Mouse (Mus musculus) liver, adult 2 months (tissue): ENCODE measurements around the gene Hnrnpa3. TPM values are rescaled to one million over a fixed set of nuclear protein-coding genes. Genes with fewer than 3 reads are reported as not detected.

Experiments used
- DNase-seq: peaks from one replicate; pipeline ENCODE4 v3.0.0-alpha.2; 2011; ENCODE audit warnings: low read depth, low spot score; ENCODE audit errors: extremely low read depth
- H3K27ac ChIP-seq: fragments of 200-500 bp; replicated peaks from 2 replicates; pipeline ENCODE4 v1.5.1; 2012; ENCODE audit warnings: low read depth, mild to moderate bottlenecking, control low read depth, inconsistent platforms, low read length; ENCODE audit not compliant: insufficient read depth
- H3K27me3 ChIP-seq: fragments of 200-500 bp; 2 replicates; pipeline ENCODE4 v1.6.1; 2012; ENCODE audit warnings: mild to moderate bottlenecking, moderate library complexity, low read length, inconsistent platforms; ENCODE audit not compliant: control insufficient read depth, insufficient read depth
- H3K36me3 ChIP-seq: fragments of 200-500 bp; 2 replicates; pipeline ENCODE4 v1.6.1; 2012; ENCODE audit warnings: low read length, inconsistent platforms; ENCODE audit not compliant: control insufficient read depth, insufficient read depth
- H3K4me1 ChIP-seq: fragments of 200-500 bp; 2 replicates; pipeline ENCODE4 v1.6.1; 2011; ENCODE audit warnings: low read length; ENCODE audit not compliant: control insufficient read depth, insufficient read depth
- H3K4me3 ChIP-seq: fragments of 200-500 bp; 2 replicates; pipeline ENCODE4 v1.5.1; 2011; ENCODE audit warnings: low read depth, mild to moderate bottlenecking, control low read depth, low read length, moderate library complexity; ENCODE audit not compliant: insufficient read depth
- H3K79me2 ChIP-seq: fragments of 200-500 bp; 2 replicates; pipeline ENCODE4 v1.6.1; 2012; ENCODE audit warnings: inconsistent platforms, mild to moderate bottlenecking, low read length, moderate library complexity; ENCODE audit not compliant: control insufficient read depth, insufficient read depth
- H3K9ac ChIP-seq: fragments of 200-500 bp; 2 replicates; pipeline ENCODE4 v1.6.1; 2012; ENCODE audit warnings: low read depth, mild to moderate bottlenecking, control low read depth, inconsistent platforms, low read length
- CTCF ChIP-seq: fragments of 200-500 bp; IDR thresholded peaks from 2 replicates; pipeline ENCODE4 v1.5.1; 2011; ENCODE audit warnings: low read depth, low read length, control low read depth
- POLR2A ChIP-seq: fragments of 200-500 bp; IDR thresholded peaks from 2 replicates; pipeline ENCODE4 v1.6.1; 2011; ENCODE audit warnings: low read length, control low read depth; ENCODE audit not compliant: insufficient read depth; ENCODE audit errors: extremely low read depth
- WGBS: fragments of 180-500 bp; shearing (Covaris S2); methylation state at CpG from one replicate; pipeline ENCODE4 v1.1.7; 2018; 5-methylcytosine and 5-hydroxymethylcytosine counted together
- polyA plus RNA-seq: library from polyadenylated mRNA; depleted of rRNA; stranded (reverse); fragments of >200 nt; gene quantifications from 2 replicates; pipeline ENCODE4 v1.2.3, GENCODE M21; 2012
- total RNA-seq: library from RNA; depleted of rRNA; stranded (reverse); fragments of >200 nt; gene quantifications from 2 replicates; pipeline ENCODE4 v1.2.3, GENCODE M21; 2014

Gene Hnrnpa3
- total and polyA plus RNA-seq, 2 experiments, result 13.9 to 45.5 TPM

- H3K79me2 ChIP-seq, result no peaks in the 10 kb centered on the region
- TF ChIP-seq CTCF (no peak), POLR2A (no peak)
- H3K9ac ChIP-seq, result no peak overlapping the region
- H3K4me1 ChIP-seq, result peaks cover 7% of the 10 kb centered on the region
- 76% methylated on average over 6 of the region's 6 CpGs for WGBS
- no peaks in the 10 kb centered on the region for H3K36me3 ChIP-seq
- no peak for DNase-seq
- H3K4me3 ChIP-seq, result no peak overlapping the region
- H3K27ac ChIP-seq, result no peak overlapping the region
- no peaks in the 10 kb centered on the region for H3K27me3 ChIP-seq
Observed at GRCm38 (mm10) chr2:75626597-75627440, 32.2 kb upstream of the Hnrnpa3 start.

GRCm38 (mm10) chr2:75628487-75628886, 30.6 kb upstream of the Hnrnpa3 start:
- Histone ChIP-seq H3K4me3 (no peak overlapping the region), H3K36me3 (no peaks in the 10 kb centered on the region), H3K9ac (no peak overlapping the region), H3K79me2 (no peaks in the 10 kb centered on the region), H3K4me1 (peaks cover 6% of the 10 kb centered on the region; the same call in 1 of the 2 replicates), H3K27ac (no peak overlapping the region), H3K27me3 (no peaks in the 10 kb centered on the region)
- no peak for DNase-seq
- TF ChIP-seq POLR2A, result no peak
- TF ChIP-seq CTCF, result no peak
- 95% methylated on average over 8 of the region's 8 CpGs for WGBS

GRCm38 (mm10) chr2:75631421-75631820, 27.6 kb upstream of the Hnrnpa3 start:
- no peak overlapping the region for H3K9ac ChIP-seq
- WGBS, result 93% methylated on average over 6 of the region's 6 CpGs
- H3K4me1 ChIP-seq, result peaks cover 7% of the 10 kb centered on the region; the same call in 1 of the 2 replicates
- H3K79me2 ChIP-seq, result no peaks in the 10 kb centered on the region
- DNase-seq, result no peak
- H3K27ac ChIP-seq, result no peak overlapping the region
- H3K4me3 ChIP-seq, result no peak overlapping the region
- H3K36me3 ChIP-seq, result no peaks in the 10 kb centered on the region
- no peaks in the 10 kb centered on the region for H3K27me3 ChIP-seq
- TF ChIP-seq CTCF (no peak), POLR2A (no peak)

- DNase-seq, result no peak
- Histone ChIP-seq H3K9ac (no peak overlapping the region), H3K4me1 (peaks cover 13% of the 10 kb centered on the region), H3K27me3 (no peaks in the 10 kb centered on the region), H3K36me3 (no peaks in the 10 kb centered on the region), H3K4me3 (no peak overlapping the region), H3K79me2 (no peaks in the 10 kb centered on the region), H3K27ac (no peak overlapping the region)
- TF ChIP-seq CTCF, result no peak
- TF ChIP-seq POLR2A, result no peak
- 84% methylated on average over 6 of the region's 6 CpGs for WGBS
Observed at GRCm38 (mm10) chr2:75632043-75632442, 27.0 kb upstream of the Hnrnpa3 start.

GRCm38 (mm10) chr2:75632721-75633181, 26.3 kb upstream of the Hnrnpa3 start:
- Histone ChIP-seq H3K4me3 (no peak overlapping the region), H3K36me3 (no peaks in the 10 kb centered on the region), H3K79me2 (no peaks in the 10 kb centered on the region), H3K27ac (peak overlapping the region; percentile 74), H3K27me3 (no peaks in the 10 kb centered on the region), H3K9ac (no peak overlapping the region), H3K4me1 (peaks cover 13% of the 10 kb centered on the region)
- peak; percentile 92 for DNase-seq
- 27% methylated on average over 12 of the region's 12 CpGs for WGBS
- TF ChIP-seq CTCF, result no peak
- TF ChIP-seq POLR2A, result no peak

- DNase-seq, result no peak
- WGBS, result 74% methylated on average over 6 of the region's 6 CpGs
- Histone ChIP-seq H3K36me3 (no peaks in the 10 kb centered on the region), H3K27ac (no peak overlapping the region), H3K27me3 (no peaks in the 10 kb centered on the region), H3K4me1 (peaks cover 14% of the 10 kb centered on the region), H3K79me2 (no peaks in the 10 kb centered on the region), H3K9ac (no peak overlapping the region), H3K4me3 (no peak overlapping the region)
- TF ChIP-seq CTCF, result no peak
- no peak for TF ChIP-seq POLR2A
Observed at GRCm38 (mm10) chr2:75633381-75633780, 25.7 kb upstream of the Hnrnpa3 start.
